Mouse (Mus musculus) left cerebral cortex, postnatal 14 days (tissue): ENCODE results near the gene Inhbb. TPM values are rescaled to one million over a fixed set of nuclear protein-coding genes. Genes with fewer than 3 reads are reported as not detected.
A peak's percentile ranks its signal among the peaks of the same experiment; 100 is the strongest.

Experiments used
- DNase-seq, 2 experiments: peaks; one replicate each; pipeline ENCODE4 v3.0.0; 2021 to 2022; ENCODE audit warnings: low spot score in 2 of 2, mixed read lengths in 1 of 2
- intact Hi-C: fragments of 180-260 bp; cut with DNase I; formaldehyde crosslinking; loops from one replicate; pipeline ENCODE4 v1.15.1; 2025
- long read RNA-seq, 2 experiments: library from polyadenylated mRNA; stranded (forward); transcript quantifications; one replicate each; pipeline ENCODE4 v2.0.0; 2021
- total RNA-seq, 2 experiments: library from RNA; stranded (reverse); gene quantifications; 2 replicates each; pipeline ENCODE4 v1.2.3; 2021

Gene Inhbb
- 1 to 10 TPM; 6.1 to 6.2 TPM for total RNA-seq
- long read RNA-seq, experiment 1, full-length matches to known transcripts, result 13 of 14 reads
- long read RNA-seq, experiment 1, partial matches to known transcripts, result 0 of 14 reads
- long read RNA-seq, experiment 1, other reads (novel, unspliced or antisense), result 1 of 14 reads
- long read RNA-seq, experiment 2, full-length matches to known transcripts, result 7 of 8 reads
- long read RNA-seq, experiment 2, partial matches to known transcripts, result 0 of 8 reads
- long read RNA-seq, experiment 2, other reads (novel, unspliced or antisense), result 1 of 8 reads

DNA sequence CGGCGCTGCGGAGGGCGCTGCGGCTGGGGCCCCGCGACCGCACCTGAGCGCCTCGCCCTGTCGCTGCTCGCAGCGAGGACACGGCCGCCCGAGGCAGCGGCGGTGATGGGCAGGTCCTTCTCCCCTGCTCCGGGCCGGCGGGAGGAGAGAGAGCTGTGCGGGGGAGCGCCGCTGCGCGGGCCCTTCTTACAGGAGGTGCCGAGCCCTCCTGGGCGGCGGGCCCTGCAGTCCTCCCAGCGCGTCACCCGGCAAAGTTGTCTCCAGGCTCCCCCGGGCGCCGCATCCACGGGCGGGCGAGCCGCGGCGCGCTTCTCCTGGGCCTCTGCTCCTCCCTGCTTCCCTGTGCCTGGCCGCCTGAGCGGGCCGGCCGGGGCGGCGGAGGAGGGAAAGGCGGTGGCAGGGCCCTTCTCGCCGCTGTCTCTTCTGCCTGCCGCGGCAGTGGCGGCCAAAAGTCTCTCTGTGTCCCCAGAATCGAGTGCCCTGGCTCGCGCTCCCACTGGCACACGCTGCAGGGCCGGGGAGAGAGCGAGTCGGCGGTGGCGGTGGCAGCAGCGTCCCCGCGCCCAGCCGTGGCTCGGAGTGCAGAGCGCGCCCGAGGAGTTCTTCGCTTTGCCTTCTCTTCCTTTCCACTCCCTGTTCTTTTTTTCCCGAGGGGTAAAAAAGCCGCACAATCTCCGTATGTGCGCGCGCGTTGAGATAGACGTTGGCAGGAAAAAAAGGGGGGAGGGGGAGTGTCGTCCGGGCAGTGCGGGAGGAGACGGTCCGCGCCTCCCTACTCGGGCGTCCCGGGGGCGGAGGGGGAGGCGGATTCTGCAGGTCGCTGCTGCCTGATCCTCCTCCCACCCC lies at the start of gene Inhbb:
Gene Inhbb, minus strand, starts transcription at position 673 of the 846 bp plus-strand sequence.
- DNase-seq, result peak; percentile 23 to 34
- intact Hi-C loops, result loop anchor here (2.0 to 5.0 kb wide), 3 partner anchors 34 to 327 kb away; no protein-coding TSS in a partner anchor

GRCm38 (mm10) chr1:119463386-119463785 lies 41.3 kb upstream of the Inhbb start:
- DNase-seq, result peak; percentile 52 to 53
- intact Hi-C loops, result no loop called here

- intact Hi-C loops, result no loop called here
- DNase-seq, result no peak
Measured at GRCm38 (mm10) chr1:119460062-119460461, 38.0 kb upstream of the Inhbb start.

GRCm38 (mm10) chr1:119457993-119458605 lies 36.1 kb upstream of the Inhbb start:
- peak; percentile 82 to 84 for DNase-seq
- intact Hi-C loops, result loop anchor here (5.0 to 10.0 kb wide), 5 partner anchors 69 to 467 kb away; partner anchors contain the start of gene Tmem185b

DNA sequence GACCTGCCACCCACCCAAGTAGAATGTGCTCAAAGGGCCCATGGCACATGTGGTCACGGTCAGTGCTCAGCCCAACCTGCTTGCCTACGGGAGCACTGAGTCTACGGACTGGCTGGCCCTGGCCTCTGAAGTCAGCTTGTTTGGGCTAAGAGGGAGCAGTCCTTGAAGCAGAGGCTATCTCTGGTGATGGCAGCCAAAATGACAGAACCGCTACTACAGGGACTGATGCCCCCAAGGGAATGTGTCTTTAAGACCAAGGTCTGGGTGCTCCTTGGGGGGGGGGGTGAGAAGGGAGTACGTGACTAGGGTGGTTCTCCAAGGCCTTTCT lies 35.4 kb upstream of the Inhbb start:
- intact Hi-C loops, result loop anchor here (5.0 to 10.0 kb wide), 5 partner anchors 70 to 467 kb away; partner anchors contain the start of gene Tmem185b
- DNase-seq, result no peak

GRCm38 (mm10) chr1:119456671-119457527 lies 34.9 kb upstream of the Inhbb start:
- DNase-seq, result peak in 1 of 2 experiments; percentile 28
- intact Hi-C loops, result loop anchor here (5.0 to 10.0 kb wide), 5 partner anchors 70 to 468 kb away; partner anchors contain the start of gene Tmem185b

GRCm38 (mm10) chr1:119453731-119454130 lies 31.7 kb upstream of the Inhbb start:
- intact Hi-C loops, result loop anchor here (10.0 kb wide), 3 partner anchors 221 to 471 kb away; no protein-coding TSS in a partner anchor
- peak; percentile 43 to 51 for DNase-seq

DNA sequence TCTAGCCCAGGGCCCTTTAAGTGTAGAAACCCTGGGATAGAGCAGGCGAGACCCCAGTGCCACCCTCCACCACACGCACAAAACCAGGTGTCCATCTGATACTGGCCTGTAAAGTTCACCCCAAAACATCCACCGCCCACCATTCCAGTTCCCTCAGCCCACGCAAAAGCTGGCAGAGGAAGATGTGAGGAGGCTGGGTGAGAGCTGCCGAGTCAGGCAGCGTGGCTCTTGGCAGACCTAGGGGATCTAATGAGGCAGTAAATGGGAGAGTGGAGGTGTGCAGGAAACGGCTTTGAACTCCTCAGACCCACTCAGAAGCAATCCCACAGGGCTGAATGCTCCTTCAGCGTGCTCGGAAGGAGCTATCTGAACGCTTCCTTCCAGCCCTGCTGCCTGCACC lies 29.4 kb upstream of the Inhbb start:
- intact Hi-C loops, result loop anchor here (10.0 kb wide), 3 partner anchors 223 to 473 kb away; no protein-coding TSS in a partner anchor
- DNase-seq, result peak in 1 of 2 experiments; percentile 29

DNA sequence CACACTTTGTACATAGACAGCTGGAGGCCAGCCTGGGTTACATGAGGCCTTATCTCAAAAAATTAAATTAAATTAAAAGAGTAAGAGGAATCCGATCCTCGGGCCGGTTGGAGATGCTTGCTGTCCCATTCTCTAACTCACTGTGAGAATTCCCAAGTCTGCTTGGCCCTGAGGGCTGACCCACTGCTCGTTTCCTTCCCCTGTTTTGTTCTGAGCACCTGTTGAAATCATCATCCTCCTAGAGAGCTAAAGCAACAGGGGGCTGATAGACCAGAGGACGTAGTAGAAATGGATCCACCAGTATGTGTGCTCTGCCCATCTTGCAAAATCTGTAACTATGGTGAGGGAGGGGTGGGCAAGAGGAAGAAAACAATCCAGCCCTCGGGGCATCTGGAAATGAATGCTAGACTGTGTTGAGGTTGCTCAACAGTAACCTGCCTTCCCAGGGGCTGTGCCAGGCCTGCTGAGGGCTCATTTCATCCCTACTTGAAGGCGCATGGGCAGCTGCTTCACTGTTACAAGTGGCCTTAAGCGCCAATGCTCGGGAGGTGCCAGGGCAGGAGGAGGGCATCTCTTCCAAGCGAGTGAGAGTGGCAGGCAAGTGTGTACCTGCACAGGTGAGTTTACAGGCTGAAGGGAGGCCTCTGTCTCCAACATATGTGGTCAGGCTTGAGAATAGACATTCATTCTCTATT lies 28.8 kb upstream of the Inhbb start:
- DNase-seq, result no peak
- intact Hi-C loops, result loop anchor here (10.0 kb wide), 3 partner anchors 224 to 474 kb away; no protein-coding TSS in a partner anchor

DNA sequence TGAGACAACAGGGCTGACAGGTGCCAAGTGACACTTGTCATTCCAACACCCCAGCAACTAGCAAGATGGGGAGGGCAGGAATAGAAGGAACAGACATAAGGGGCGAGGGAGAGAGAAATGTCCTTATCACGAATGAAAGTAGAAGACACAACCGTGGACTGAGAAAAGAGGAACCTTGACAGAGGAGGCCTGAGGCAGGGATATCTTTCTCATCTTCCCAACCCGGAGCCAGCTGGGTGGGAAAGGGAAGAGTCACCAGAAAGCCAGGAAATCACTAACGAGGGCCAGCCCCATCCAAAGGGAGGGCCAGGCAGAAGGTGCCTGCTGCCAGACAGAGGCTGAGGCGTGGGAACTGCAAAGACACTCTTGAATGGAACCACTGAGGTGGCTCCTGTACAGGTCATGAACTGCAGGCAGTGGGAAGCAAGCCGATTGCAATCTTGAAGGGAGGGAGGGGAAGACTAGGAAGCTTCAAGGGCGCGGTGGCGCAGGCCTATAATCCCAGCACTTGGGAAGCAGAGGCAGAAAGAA lies 24.8 kb upstream of the Inhbb start:
- intact Hi-C loops, result no loop called here
- no peak for DNase-seq

DNA sequence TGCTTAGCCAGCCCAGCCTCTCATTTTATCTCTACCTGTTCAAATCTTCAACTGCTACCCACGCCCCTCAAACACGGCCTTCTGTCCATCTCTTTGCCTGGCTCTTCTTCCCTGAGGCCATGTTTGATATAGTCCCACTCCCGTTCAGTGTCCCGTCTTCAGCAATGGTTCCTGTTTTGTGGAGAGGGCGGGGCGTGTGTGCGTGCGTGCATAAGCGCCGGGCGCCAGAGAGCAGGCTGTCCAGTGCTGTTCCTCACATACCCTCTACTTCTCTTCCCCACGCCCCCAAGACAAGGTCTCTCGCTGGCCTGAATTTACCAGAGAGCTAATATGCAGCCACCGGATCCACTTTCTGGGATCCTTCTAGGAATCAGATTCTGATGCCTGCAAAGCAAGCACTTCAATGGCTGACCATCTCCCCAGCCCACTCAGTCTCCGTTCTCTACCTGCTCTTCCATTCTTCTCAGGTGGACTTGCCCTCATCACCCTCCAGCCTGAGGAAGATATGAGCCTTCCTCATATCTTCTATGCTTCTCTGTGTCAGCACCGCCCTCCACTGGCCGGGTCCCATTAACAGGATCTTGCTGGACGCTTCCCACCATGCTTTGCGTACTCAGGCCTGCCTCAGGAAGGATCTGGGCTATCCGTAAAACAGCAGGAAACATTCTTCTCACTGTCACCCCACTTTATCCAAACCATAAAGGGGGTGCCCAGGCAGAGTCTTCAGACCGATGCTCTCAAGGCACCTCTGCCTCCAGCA lies 21.7 kb upstream of the Inhbb start:
- intact Hi-C loops, result no loop called here
- no peak for DNase-seq

- intact Hi-C loops, result no loop called here
- DNase-seq, result no peak
Measured at GRCm38 (mm10) chr1:119442901-119443300, 20.9 kb upstream of the Inhbb start.

GRCm38 (mm10) chr1:119438105-119438637 lies 16.1 kb upstream of the Inhbb start:
- intact Hi-C loops, result no loop called here

DNA sequence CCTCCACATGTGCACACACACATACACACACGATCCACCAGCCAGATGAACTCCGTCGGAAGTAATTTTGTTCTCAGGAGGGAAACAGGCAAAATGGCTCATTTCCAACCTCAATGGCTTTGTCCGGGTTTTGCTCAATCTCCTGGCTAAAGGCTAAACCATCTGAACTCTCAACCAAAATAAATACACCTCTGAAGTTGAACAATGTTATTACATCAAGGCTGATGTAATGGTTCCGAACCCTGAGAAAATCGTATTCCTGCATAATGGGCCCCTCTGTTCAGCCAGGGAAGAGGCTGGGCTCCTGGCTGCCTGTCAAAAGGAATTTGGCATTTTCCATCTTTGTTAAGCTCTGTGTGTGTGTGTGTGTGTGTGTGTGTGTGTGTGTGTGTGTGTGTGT lies 15.4 kb upstream of the Inhbb start:
- DNase-seq, result no peak
- intact Hi-C loops, result no loop called here

More at GRCm38 (mm10) chr1:119438105-119438637, 16.1 kb upstream of the Inhbb start:
- no peak for DNase-seq

GRCm38 (mm10) chr1:119424141-119424860 lies 2.3 kb upstream of the Inhbb start:
- DNase-seq, result no peak
- intact Hi-C loops, result loop anchor here (2.0 to 5.0 kb wide), 3 partner anchors 37 to 338 kb away; no protein-coding TSS in a partner anchor

DNA sequence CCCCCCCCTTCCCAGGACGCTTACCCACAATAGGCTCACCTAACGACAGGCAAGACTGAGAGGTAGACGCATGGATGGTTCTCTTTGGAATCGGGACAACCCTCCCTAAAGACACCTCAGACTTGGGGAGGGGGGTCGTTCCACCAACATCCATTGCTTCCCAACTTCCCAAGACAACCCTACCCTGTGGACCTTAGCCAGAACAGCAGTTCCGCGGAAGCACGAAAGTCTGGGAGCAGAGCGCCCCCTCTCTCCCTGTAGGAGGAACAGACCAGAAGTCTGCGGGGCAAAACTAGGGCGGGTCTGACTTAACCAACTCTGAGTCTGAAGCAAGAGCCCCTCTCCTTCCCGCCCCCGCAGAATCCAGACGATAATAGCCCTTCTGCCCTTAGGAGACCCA lies 1.5 kb upstream of the Inhbb start:
- intact Hi-C loops, result loop anchor here (2.0 to 5.0 kb wide), 3 partner anchors 36 to 329 kb away; no protein-coding TSS in a partner anchor

More for the DNA sequence above, 1.5 kb upstream of the Inhbb start:
- peak; percentile 68 to 70 for DNase-seq
